Mouse (Mus musculus) left cerebral cortex, adult 2 months (tissue): ENCODE data around the gene Ranbp9. TPM values are rescaled to one million over a fixed set of nuclear protein-coding genes. Genes with fewer than 3 reads are reported as not detected.

Experiments
- DNase-seq, 2 experiments: peaks; one replicate each; pipeline ENCODE4 v3.0.0; 2021 to 2022; ENCODE audit warnings: low spot score in 2 of 2, mixed read lengths in 1 of 2; ENCODE audit errors: extremely low spot score in 1 of 2
- H3K27ac ChIP-seq: fragments of 200-600 bp; 2 replicates; pipeline ENCODE4 v1.8.1; 2022
- H3K4me3 ChIP-seq: fragments of 200-600 bp; 2 replicates; pipeline ENCODE4 v1.8.1; 2022
- CTCF ChIP-seq: fragments of 200-600 bp; IDR thresholded peaks from 2 replicates; pipeline ENCODE4 v1.8.1; 2022; ENCODE audit warnings: antibody characterized with exemption, mild to moderate bottlenecking, moderate library complexity
- intact Hi-C: fragments of 180-260 bp; cut with DNase I; formaldehyde crosslinking; loops from one replicate; pipeline ENCODE4 v1.15.1; 2025
- total RNA-seq, 2 experiments: library from RNA; stranded (reverse); gene quantifications; 2 replicates each; pipeline ENCODE4 v1.2.3; 2021

Gene Ranbp9
- total RNA-seq, 2 experiments from 2014 or later = 102 to 105 TPM

GRCm38 (mm10) chr13:43374918-43375432, 106.1 kb downstream of the Ranbp9 start:
- no peak overlapping the region for H3K27ac ChIP-seq
- no peak for DNase-seq
- intact Hi-C loops = no loop called here
- TF ChIP-seq CTCF = no peak
- H3K4me3 ChIP-seq = no peak overlapping the region

DNA sequence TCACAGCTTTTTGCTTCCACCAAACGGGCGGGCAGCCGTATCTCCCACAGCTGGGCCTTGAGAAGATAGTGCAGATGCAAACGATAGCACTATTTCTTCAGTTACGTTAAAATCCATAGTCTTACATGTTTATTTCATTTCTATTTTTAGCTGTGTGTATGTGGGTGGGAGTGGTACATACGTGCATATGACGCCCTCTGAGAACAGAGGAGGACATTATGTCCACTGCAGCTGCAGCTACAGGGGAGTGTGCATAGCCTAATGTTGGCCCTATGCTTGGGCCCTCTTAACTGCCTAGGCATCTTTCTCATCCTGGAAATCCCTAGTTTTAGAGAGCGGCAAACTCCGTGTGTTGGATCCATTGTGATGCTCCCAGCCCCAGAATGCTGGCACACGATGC, 106.9 kb downstream of the Ranbp9 start:
- intact Hi-C loops = no loop called here

DNA sequence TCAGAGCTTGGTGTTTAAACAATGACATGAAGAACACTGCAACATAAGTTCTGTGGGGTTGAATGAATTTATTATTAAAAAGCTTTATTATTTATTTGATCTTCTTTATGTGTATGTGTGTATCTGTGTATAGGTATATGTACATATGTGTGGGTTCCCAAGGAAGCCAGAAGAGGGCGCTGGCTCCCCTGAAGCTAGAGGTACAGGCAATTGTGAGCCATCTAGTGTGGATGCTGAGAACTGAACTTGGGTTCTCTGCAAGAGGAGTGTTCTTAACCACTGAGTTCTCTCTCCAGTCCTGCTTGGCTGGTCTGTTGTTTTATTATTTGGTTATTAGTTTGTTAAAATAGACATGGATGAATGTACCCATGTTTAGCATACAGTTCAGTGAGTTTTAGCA, 108.2 kb downstream of the Ranbp9 start:
- H3K27ac ChIP-seq = no peak overlapping the region
- intact Hi-C loops = no loop called here
- H3K4me3 ChIP-seq = no peak overlapping the region
- no peak; the same call in 1 of the 2 replicates for TF ChIP-seq CTCF
- DNase-seq = no peak

More for the DNA sequence above, 106.9 kb downstream of the Ranbp9 start:
- DNase-seq = no peak
- no peak for TF ChIP-seq CTCF
- no peak overlapping the region for H3K27ac ChIP-seq
- H3K4me3 ChIP-seq = no peak overlapping the region

GRCm38 (mm10) chr13:43370063-43370462, 111.0 kb downstream of the Ranbp9 start:
- TF ChIP-seq CTCF = no peak
- DNase-seq = no peak
- H3K4me3 ChIP-seq = no peak overlapping the region
- intact Hi-C loops = no loop called here
- H3K27ac ChIP-seq = no peak overlapping the region

DNA sequence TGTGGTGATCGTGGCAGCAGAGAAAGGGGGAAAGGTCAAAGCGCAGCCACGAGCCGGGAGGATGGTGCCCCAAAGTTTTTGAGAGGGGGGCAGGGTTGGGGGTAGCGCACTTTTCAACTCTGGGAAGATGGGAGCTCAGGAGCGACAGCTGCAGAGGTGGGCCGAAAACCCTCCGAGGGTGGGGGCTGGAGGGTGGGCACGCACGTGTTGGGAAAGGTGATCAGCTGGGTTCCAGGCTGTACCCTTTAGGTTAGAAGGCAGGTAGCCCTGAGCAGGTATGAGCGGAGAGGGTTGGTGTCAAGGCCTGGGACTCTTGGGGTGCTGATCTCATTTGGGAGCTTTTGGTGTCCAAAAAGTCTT, 115.3 kb downstream of the Ranbp9 start:
- Histone ChIP-seq H3K4me3 (peak overlapping the region; percentile 56), H3K27ac (peak overlapping the region; percentile 68)
- no peak for TF ChIP-seq CTCF
- no peak for DNase-seq
- intact Hi-C loops = no loop called here

DNA sequence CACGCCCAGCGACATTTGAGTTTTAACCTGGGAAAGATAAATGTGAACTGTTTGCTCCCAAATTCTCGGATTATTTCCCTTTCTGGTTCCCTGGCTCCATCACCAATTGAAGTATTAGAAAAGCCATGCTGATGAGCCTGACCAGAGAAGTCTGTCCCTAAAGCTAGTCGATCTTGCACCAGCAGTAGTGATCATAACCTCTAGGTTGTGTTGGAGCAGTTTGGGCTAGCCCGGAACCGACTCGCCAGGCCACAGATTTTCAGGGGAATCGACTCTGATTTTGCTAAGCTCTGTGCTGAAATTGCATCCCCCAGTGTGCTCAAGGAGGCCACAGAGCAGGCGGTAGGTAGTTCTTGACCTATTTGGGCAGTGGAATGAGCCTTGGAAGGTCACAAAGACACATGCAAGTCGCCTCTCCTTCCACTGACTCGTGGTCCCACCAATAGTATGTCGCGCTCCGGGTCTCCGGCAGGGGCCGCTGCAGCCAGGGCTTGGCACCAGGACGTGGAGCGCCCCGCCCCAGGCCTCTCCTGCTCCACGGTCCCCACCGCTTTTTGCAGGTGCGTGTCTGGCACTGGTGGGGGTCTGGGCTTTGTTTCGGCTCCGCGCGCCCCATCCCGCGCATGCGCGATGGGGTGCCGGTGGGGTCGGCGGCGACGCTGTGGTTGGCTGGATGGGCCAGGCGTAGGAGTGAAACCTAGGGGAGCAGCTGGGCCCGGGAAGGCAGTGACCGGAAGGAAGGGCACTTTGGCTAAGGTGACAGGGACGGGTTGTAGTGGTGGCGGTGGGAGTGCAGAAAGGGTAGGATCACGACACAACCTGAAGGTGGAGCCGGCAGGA, 115.9 kb downstream of the Ranbp9 start, which contains the start of gene Sirt5:
Sirt5 (plus strand) TSS at position 512 of the 840 bp plus-strand sequence.
- DNase-seq = peak; percentile 83 to 84
- peak within 1 kb of the TSS; percentile 68 for H3K27ac ChIP-seq
- intact Hi-C loops = no loop called here
- peak; percentile 92 for TF ChIP-seq CTCF
- peak within 1 kb of the TSS; percentile 56 for H3K4me3 ChIP-seq

- no peak for TF ChIP-seq CTCF
- Histone ChIP-seq H3K4me3 (no peak overlapping the region), H3K27ac (no peak overlapping the region)
- no peak for DNase-seq
- intact Hi-C loops = no loop called here
Measured at GRCm38 (mm10) chr13:43362353-43362752, 118.7 kb downstream of the Ranbp9 start.

- intact Hi-C loops = no loop called here
- Histone ChIP-seq H3K27ac (no peak overlapping the region), H3K4me3 (no peak overlapping the region)
- no peak for TF ChIP-seq CTCF
- DNase-seq = no peak
Measured at GRCm38 (mm10) chr13:43360534-43360933, 120.5 kb downstream of the Ranbp9 start.

DNA sequence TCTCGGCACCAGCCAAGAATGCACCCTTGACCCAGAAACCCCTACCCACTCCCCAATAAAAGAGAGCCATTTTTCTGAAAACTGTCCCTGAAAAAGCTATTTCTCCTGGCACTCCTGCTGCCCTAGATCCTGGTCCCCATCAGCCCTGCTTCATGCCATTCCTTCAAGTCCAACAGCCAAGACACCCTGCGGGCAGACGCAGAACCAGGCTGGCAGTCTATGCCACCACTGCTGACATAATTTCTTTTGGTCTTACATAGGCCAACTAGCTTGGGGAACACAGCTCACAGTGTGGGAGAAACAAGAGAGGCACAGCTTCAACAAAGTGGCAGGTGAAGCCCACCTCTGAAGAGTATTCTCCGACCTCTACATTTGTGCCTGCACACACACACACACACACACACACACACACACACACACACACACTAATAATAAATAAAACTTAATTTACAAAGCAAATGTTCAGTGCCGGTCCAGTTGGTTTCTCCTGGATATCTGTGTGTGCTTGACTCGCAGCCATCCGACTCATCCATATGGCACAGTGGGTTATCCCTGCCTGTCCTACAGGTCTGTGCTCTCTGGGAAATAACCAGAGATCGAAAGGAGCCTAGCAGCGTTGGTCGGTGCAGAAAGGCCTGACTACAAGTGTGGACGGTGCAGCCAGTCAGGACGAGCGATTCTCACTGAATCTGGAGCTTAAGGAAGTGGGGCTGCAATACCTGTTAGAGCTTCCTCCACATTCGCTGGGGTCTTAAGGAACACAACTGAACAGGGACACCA, 124.5 kb downstream of the Ranbp9 start:
- intact Hi-C loops = no loop called here
- H3K27ac ChIP-seq = no peak overlapping the region
- no peak overlapping the region for H3K4me3 ChIP-seq
- DNase-seq = no peak
- TF ChIP-seq CTCF = no peak

- H3K4me3 ChIP-seq = no peak overlapping the region
- no peak for DNase-seq
- no peak for TF ChIP-seq CTCF
- intact Hi-C loops = no loop called here
- H3K27ac ChIP-seq = no peak overlapping the region
Measured at GRCm38 (mm10) chr13:43354362-43354761, 126.7 kb downstream of the Ranbp9 start.

- H3K4me3 ChIP-seq = no peak overlapping the region
- H3K27ac ChIP-seq = no peak overlapping the region
- no peak for DNase-seq
- TF ChIP-seq CTCF = no peak
- intact Hi-C loops = no loop called here
Measured at GRCm38 (mm10) chr13:43353356-43353755, 127.7 kb downstream of the Ranbp9 start.

Other genes starting within 250 kb of the Ranbp9 start
- 100 to 1,000 TPM; 118 to 134 TPM for gene Gfod1, start 177.1 kb downstream of the Ranbp9 start, total RNA-seq
- 10 to 100 TPM; 14.5 to 20.1 TPM for gene Sirt5, start 115.8 kb downstream of the Ranbp9 start, total RNA-seq
- gene Nol7, start 82.9 kb downstream of the Ranbp9 start, total RNA-seq = 10 to 100 TPM; 61.1 to 72.1 TPM
- 10 to 100 TPM; 15.8 to 17.8 TPM for gene Mcur1, start 78.9 kb upstream of the Ranbp9 start, total RNA-seq
- 1 to 10 TPM; 7.6 to 7.8 TPM for gene Rnf182, start 134.4 kb upstream of the Ranbp9 start, total RNA-seq